Comparison of ENCODE assay signal across 10 mouse cellular contexts in the genomic region with DNA sequence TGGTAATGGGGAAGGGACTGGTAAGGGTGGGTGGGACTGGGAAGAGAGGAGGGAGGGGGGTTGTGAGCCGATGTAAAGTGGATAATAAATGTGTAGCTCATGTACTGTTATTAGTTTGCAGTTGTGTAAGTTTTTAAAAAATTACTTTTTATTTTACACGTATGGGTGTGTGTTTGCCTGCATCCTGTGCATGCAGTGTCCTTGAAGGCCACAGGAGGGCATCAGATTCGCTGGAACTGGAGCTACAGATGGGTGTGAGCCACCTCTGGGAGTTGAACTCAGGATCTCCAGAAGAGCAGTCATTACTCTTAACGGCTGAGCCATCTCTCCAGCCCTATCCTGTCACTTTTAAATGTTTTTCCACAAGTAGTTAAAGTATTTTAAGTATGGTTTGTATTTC. TPM values are rescaled to one million over a fixed set of nuclear protein-coding genes. Genes with fewer than 3 reads are reported as not detected.
A peak's percentile ranks its signal among the peaks of the same experiment; 100 is the strongest.
DNase-seq lines count a peak whose midpoint lies in the region; ATAC-seq and TF ChIP-seq lines count a peak whose summit lies in the region.
"Had no signal": no experiment of that assay in that cellular context is flagged by ENCODE, and none has a peak within 500 bp of the region (broad histone marks: within the 10 kb centered on the region; RNA-seq: fewer than 3 reads in every experiment).

No protein-coding gene starts in this region.

- no peak for ATAC-seq in forebrain, embryonic 12.5 days (ENCODE audit: low FRiP score)

- peak; percentile 64 for TF ChIP-seq CTCF in heart, adult 2 months (IDR thresholded peaks at IDR 0.05)

- no peak overlapping the region for H3K4me3 ChIP-seq in heart, adult 2 months
- no peak overlapping the region for H3K4me3 ChIP-seq in forebrain, embryonic 12.5 days (replicated peaks)

- no peak for TF ChIP-seq POLR2A in heart, adult 2 months (IDR thresholded peaks at IDR 0.05; ENCODE audit: insufficient read depth, low read depth, low read length)

- H3K9me3 ChIP-seq in forebrain, embryonic 12.5 days = no peaks in the 10 kb centered on the region
- H3K9me3 ChIP-seq: limb, embryonic 13.5 days had no signal

- no peak overlapping the region for H3K27ac ChIP-seq in heart, adult 2 months
- H3K27ac ChIP-seq in forebrain, embryonic 12.5 days = no peak overlapping the region
- H3K27ac ChIP-seq: limb, embryonic 13.5 days had no signal

- H3K27me3 ChIP-seq in heart, adult 2 months (ENCODE audit: control insufficient read depth, insufficient read depth, low read length) = no peaks in the 10 kb centered on the region
- H3K27me3 ChIP-seq in forebrain, embryonic 12.5 days = no peaks in the 10 kb centered on the region
- H3K27me3 ChIP-seq: limb, embryonic 13.5 days had no signal

- 66% methylated on average over 4 of the region's 4 CpGs for WGBS in heart, adult 2 months
- 81% methylated on average over 4 of the region's 4 CpGs for WGBS in forebrain, embryonic 12.5 days

- DNase-seq in heart, adult 2 months = no peak
- no peak for DNase-seq in heart, adult 8-10 months (ENCODE audit: low spot score)
- DNase-seq in right cerebral cortex, postnatal 14 days = peak; percentile 38
- DNase-seq in right cerebral cortex, postnatal 25 days = no peak
- peak; percentile 29 for DNase-seq in kidney, adult 9 months
- DNase-seq in thymus, adult 18-20 months = peak; percentile 17 to 51
- DNase-seq in urinary bladder, postnatal 10 days (ENCODE audit: low spot score) = no peak

- intact Hi-C loops in heart, adult 2 months (cut with DNase I) = loop anchor here (5.0 to 10.0 kb wide), 2 partner anchors 74 to 404 kb away; a partner anchor contains a TSS

- no peak for TF ChIP-seq EP300 in heart, adult 2 months (IDR thresholded peaks at IDR 0.05; ENCODE audit: insufficient read depth, low read depth, low read length)

- H3K79me2 ChIP-seq in heart, adult 2 months (replicated peaks; ENCODE audit: control insufficient read depth, insufficient read depth, low read length) = no peaks in the 10 kb centered on the region

- H3K9ac ChIP-seq in heart, adult 2 months (ENCODE audit: low read depth, low read length) = no peak overlapping the region
- H3K9ac ChIP-seq in forebrain, embryonic 12.5 days = no peak overlapping the region

- H3K4me1 ChIP-seq in heart, adult 2 months (ENCODE audit: control insufficient read depth, insufficient read depth, low read length) = peaks cover 5% of the 10 kb centered on the region
- peaks cover 28% of the 10 kb centered on the region for H3K4me1 ChIP-seq in forebrain, embryonic 12.5 days

- peaks cover 2% of the 10 kb centered on the region; the same call in 1 of the 2 replicates for H3K36me3 ChIP-seq in heart, adult 2 months (ENCODE audit: control insufficient read depth, insufficient read depth, low read length)
- no peaks in the 10 kb centered on the region for H3K36me3 ChIP-seq in forebrain, embryonic 12.5 days (replicated peaks)

- no peak overlapping the region for H3K4me2 ChIP-seq in forebrain, embryonic 12.5 days

RNA-seq across cellular contexts. Expression of a gene that starts 1.5 kb away (rescaled TPM):
- total RNA-seq in heart, adult 2 months (2021) = 10 to 100 TPM; 13.9 to 16.1 TPM
- 17.9 and 31.4 TPM in 2 replicates for polyA plus RNA-seq in heart, adult 2 months (2012; rRNA removed)
- total RNA-seq in heart, adult 8-10 months (2022) = 10 to 100 TPM; 14.0 to 18.9 (median 16.1) TPM
- 24.8 and 25.5 TPM in 2 replicates for polyA plus RNA-seq in forebrain, embryonic 12.5 days (2016; fragmentation: Nextera tagmentation; extraction: Ambion mirVana)

RNA-seq across cellular contexts. Expression of a gene that starts 25.4 kb away (rescaled TPM):
- under 1 TPM in 1 of 2 experiments, not detected in 1; 0.20 TPM for total RNA-seq in heart, adult 2 months (2021)
- 0.12 and 0.20 TPM in 2 replicates for polyA plus RNA-seq in heart, adult 2 months (2012; rRNA removed)
- under 1 TPM in 1 of 4 experiments, not detected in 3; 0.57 TPM for total RNA-seq in heart, adult 8-10 months (2022)
- polyA plus RNA-seq in forebrain, embryonic 12.5 days (2016; fragmentation: Nextera tagmentation; extraction: Ambion mirVana) = not detected in 2 replicates
- polyA plus RNA-seq: frontal cortex, adult 2 months; limb, embryonic 13.5 days had no signal

RNA-seq across cellular contexts. Expression of a gene that starts 50.3 kb away (rescaled TPM):
- total RNA-seq in heart, adult 2 months (2021) = not detected
- polyA plus RNA-seq in heart, adult 2 months (2012; rRNA removed) = 0.12 and 0.18 TPM in 2 replicates
- not detected for total RNA-seq in heart, adult 8-10 months (2022)
- 1.5 and 1.6 TPM in 2 replicates for polyA plus RNA-seq in forebrain, embryonic 12.5 days (2016; fragmentation: Nextera tagmentation; extraction: Ambion mirVana)

Comparison
In these comparisons a context has a peak if more than half of its experiments do, and no peak if none do; other contexts are left out.
1. DNase-seq: peak in right cerebral cortex, postnatal 14 days (single experiment), kidney, adult 9 months (single experiment) and thymus, adult 18-20 months (2 of 2); none in heart, adult 2 months (0 of 2), heart, adult 8-10 months (single experiment), right cerebral cortex, postnatal 25 days (single experiment) and urinary bladder, postnatal 10 days (single experiment).